Mouse (Mus musculus) embryo, embryonic 11 days (tissue): ENCODE results near the gene Wbp1l.

Experiments
- DNase-seq: peaks from one replicate; pipeline ENCODE4 v3.0.0-alpha.2; 2015

Wbp1l gene

GRCm38 (mm10) chr19:46635766-46636165, 36.9 kb downstream of the Wbp1l start:
- no peak for DNase-seq

- no peak for DNase-seq
These were observed 38.7 kb downstream of the Wbp1l start for GRCm38 (mm10) chr19:46637598-46637997.

- DNase-seq, result no peak
These were observed 40.2 kb downstream of the Wbp1l start for GRCm38 (mm10) chr19:46639053-46639452.

DNA sequence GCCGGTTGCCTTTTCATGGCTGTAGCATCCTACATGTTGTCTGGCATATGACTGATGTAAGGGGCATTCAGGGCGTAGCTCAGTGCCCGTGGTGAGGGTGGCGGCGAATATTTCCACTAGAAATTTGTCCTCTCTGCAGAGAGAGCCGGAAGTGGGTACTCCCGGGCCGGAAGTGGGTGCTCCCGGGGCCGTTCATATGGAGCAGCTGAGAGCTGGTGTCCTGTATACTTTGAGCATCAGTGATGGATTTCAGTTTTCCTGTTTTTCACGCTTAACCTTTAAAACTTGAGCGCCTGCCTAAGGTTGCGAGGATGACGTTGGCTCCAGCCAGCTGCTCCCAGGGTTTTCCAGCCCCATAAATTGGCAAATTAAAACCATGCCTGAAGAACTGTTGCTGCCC, 40.6 kb downstream of the Wbp1l start:
- DNase-seq, result no peak

- no peak for DNase-seq
These were observed 41.9 kb downstream of the Wbp1l start for GRCm38 (mm10) chr19:46640780-46641179.

DNA sequence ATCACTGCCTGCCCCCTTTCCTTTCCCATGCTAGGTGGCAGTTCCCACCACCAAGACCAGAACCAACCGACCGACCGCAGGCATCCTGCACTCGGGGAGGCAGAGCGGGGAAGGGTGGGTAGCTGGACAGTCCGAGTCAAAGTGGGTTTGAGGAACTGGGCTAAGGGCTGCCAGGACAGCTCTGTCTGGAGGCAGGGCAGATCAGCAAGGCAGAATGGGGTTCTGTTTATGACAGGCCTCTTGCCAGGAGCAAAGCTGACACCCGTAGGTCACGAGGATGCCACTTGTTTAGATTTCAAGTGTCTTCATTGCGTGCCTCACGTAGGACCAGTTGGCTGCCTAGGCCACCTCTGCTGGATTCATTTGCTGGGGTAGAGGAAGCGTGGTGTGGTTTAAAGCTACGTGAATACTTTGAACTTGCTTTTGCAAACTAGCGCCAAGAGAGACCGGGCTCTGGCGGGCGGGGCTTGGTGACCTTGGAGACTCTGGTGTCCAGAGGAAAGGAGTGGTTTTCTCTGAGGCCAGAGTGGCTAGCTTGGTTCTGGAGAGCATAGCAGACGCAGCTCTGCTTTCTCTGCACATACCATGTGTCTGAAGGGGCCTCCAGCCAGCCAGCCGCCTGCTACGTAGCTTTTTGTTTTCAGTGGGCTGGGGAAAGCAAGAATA, 42.7 kb downstream of the Wbp1l start:
- peak; percentile 55 for DNase-seq

DNA sequence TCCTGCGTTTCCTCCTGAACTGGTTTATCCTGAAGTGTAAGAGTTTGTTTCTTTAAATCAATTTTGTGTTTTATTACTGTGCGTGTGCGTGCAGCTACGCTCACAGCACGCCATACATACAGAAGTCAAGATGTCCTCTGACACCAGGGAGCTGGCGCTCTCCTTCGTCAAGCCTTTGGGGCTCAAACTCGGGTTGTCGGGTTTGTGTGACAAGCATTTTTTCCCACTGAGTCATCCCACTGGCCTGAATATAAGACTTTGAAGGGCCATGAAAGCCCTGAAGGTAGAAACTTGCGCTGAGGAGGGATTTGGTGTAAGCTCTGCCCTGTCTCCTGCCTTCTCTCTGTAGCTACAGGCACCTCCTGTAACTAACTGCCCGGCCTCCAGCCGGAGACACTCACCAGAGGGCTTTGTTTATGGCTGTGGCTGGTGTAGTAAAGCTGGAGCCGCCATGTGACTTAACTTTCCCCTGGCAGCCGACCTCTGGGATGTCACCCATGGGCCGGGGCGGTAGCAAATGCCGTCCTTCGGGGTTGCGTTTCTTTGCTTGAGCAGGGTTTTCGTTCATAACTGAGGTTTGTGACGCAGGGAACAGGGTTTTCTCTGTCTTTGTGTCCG, 43.4 kb downstream of the Wbp1l start:
- no peak for DNase-seq

DNA sequence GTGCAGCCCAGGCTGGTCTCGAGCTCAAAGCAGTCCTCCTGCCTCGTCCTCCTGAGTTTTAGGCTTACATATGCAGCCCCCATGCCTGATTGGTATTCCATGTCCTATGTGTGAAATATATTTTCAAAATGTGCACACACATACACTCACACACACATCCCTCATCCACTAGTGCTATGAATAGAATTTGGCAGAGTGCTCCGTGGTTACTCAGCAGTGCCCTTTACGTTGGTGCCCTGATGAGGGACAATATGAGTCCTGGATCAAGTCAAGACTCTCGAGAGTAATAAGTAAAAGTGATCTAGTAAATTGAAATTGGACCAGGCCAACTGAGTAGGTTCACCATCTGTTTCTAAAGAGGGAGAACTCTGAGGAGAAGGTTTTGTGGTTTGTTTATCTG, 44.4 kb downstream of the Wbp1l start:
- DNase-seq, result no peak

DNA sequence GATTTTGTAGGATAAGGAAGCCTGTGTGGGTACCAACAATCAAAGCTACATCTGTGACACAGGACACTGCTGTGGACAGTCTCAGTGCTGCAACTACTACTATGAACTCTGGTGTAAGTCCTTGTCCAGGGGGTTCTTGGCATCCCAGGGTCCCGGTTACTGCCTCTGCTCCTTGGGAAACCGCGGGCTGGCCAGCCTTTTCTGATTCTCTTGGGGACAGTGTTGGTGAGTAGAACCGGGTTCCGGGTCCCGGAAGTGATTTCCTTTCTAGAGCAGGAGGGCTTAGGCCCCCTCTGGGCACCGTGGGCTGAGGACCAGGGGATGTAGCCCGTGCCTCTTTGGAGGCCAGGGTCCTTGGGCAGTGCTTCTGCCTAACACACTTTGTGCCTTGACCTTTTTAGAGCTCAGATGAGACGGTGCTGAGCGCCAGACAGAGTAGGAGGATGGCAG, 45.5 kb downstream of the Wbp1l start:
- DNase-seq, result no peak

DNA sequence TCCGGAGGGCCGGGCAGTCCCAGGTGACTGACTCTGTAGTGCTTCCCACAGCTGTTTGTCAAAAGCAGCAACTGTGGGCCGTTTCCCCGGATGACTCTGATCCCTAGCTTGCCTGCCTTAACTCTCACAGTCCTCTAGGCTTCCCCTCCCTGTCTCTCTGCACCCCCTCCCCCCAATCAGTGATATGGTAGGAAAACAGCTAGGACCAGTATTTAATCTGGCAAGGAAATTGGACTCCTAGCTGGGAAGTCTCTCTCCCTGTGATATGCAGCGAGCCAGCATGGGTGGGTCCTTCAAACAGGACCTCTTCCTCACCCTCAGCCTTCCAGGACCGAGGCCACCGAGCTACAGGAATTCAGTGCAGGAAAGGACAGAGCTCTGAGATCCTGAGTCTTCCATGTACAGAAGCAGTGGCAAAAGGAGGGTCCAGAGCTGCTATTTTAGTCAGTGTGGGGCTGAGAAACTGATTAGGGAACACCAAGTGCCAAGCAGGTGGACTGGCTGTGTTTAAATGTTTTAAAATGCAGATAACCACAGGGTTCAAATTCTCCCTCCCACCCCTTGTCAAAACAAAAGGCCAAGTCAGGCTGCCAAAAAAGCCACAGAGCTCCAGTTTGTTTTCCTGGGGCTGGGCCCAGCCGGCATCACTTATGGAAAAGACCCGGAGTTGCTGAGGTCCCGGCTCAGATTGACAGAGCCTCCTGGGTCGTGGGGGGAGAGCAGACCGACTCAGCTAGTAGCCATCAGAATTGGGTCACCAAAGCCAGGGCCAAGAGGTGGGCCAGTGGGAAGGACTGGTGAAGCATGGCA, 46.1 kb downstream of the Wbp1l start:
- peak; percentile 45 for DNase-seq

DNA sequence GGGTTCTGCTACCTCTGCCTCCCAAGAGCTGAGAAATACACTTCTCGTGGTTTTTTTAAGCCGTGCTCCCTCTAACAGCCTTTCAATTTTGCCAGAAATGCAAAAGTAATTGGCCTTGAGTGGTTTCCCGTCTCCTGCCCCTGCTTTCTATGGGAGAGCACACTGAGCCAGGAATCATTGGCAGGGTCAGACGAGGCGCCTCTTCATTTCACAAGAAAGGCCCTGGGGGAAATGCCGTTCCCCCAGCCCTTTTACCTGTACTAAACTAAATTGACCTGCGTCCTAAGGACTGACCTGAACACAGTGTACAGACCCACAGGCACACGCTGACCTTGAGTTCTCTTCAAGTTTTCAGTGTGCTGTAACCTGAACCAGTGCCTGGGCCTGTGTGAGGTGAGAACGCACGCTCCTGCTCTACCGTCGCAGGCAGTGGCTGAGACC, 47.2 kb downstream of the Wbp1l start:
- DNase-seq, result no peak

GRCm38 (mm10) chr19:46647254-46647653, 48.4 kb downstream of the Wbp1l start:
- DNase-seq, result no peak

GRCm38 (mm10) chr19:46647850-46648249, 49.0 kb downstream of the Wbp1l start:
- no peak for DNase-seq

- DNase-seq, result no peak
These were observed 49.7 kb downstream of the Wbp1l start for GRCm38 (mm10) chr19:46648565-46648964.

- no peak for DNase-seq
These were observed 54.3 kb downstream of the Wbp1l start for GRCm38 (mm10) chr19:46653188-46653587.

GRCm38 (mm10) chr19:46653616-46654235, 54.8 kb downstream of the Wbp1l start:
- DNase-seq, result no peak

DNA sequence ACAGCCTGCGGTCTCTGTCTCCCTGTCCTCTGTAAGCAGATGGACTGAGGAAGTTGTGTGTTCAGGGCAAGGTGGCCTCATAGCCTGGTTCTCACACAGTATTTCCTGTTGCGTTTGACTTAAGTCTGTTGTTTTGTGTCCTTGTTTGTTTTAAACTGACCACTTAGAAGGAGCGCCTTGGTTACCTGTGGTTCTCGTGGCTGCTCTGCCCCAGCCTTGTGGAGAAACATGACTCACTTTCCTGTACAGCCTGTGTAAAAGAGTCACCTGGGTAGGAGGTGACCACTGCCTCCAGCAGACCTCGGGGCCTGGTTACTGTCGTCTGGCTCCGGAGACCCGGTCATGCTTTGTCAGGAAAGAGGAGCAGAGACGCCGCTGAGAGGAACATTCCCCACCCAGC, 56.7 kb downstream of the Wbp1l start:
- DNase-seq, result no peak

GRCm38 (mm10) chr19:46656151-46656840, 57.4 kb downstream of the Wbp1l start:
- DNase-seq, result no peak

GRCm38 (mm10) chr19:46657339-46658020, 58.6 kb downstream of the Wbp1l start:
- no peak for DNase-seq

DNA sequence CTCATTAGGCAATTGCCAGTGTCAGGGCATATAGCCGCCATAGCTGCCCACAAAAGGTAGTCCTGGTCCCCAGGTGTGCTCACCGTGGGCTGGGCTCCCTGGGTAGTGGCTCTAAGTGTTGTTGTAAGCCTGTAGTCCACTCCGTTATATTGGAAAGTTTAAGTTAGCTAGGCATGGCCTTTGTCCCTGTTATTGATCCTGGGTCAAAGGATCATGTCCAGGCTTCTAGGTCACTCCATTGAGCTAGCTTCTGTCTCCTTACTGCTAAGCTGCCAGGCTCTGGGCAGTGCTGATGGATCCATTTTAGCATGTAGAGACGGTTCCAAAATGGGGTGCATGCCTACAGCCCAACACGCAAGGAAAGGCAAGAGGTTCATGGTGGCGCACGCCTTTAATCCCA, 59.5 kb downstream of the Wbp1l start:
- no peak for DNase-seq

DNA sequence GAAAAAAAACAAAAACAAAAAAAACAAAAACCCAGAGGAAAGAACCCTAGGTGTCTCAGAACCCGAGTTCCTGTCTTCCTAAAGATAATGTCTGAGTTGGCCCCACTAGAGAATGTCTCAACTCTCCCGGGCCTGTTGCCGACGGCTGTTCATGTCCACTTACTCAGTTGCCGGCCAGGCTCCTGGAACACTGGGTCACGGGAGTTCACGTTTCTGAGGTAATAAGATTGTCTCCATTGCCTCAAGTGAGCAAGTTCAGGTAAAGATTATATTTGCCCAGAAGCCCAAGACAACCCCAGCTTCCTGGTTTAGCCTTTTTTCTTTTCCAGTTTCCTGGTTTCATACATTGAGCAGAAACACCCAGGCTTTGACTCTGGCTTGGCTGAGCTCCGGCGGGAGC, 60.0 kb downstream of the Wbp1l start:
- no peak for DNase-seq

- DNase-seq, result no peak
These were observed 62.6 kb downstream of the Wbp1l start for GRCm38 (mm10) chr19:46661511-46661910.
